Mouse (Mus musculus): ENCODE measurements around the gene Usp16. TPM values are rescaled to one million over a fixed set of nuclear protein-coding genes. Genes with fewer than 3 reads are reported as not detected.

Usp16 gene
- total RNA-seq, 2 experiments from 2014 or later: 45.0 to 48.5 TPM

GRCm38 (mm10) chr16:87495716-87496447 is 41.4 kb downstream of the Usp16 start, which contains the start of gene Cct8:
Cct8 (minus strand) TSS chr16:87495873.
- peak within 1 kb of the TSS; percentile 90 for H3K27ac ChIP-seq
- no peak for TF ChIP-seq CTCF (conservative IDR thresholded peaks at IDR 0.05)
- H3K4me3 ChIP-seq: peak within 1 kb of the TSS; percentile 96
- DNase-seq (ENCODE audit: low spot score in 2 of 2): peak; percentile 94 to 97

GRCm38 (mm10) chr16:87496728-87497127 is 42.2 kb downstream of the Usp16 start:
- H3K4me3 ChIP-seq: peak overlapping the region; percentile 96; the same call in 1 of the 2 replicates
- H3K27ac ChIP-seq: no peak overlapping the region
- TF ChIP-seq CTCF (conservative IDR thresholded peaks at IDR 0.05): no peak
- no peak for DNase-seq (ENCODE audit: low spot score in 2 of 2)

- Histone ChIP-seq H3K27ac (no peak overlapping the region), H3K4me3 (no peak overlapping the region)
- DNase-seq (ENCODE audit: low spot score in 2 of 2): no peak
- TF ChIP-seq CTCF (conservative IDR thresholded peaks at IDR 0.05): no peak
Measured at GRCm38 (mm10) chr16:87497171-87497570, 42.7 kb downstream of the Usp16 start.

- TF ChIP-seq CTCF (conservative IDR thresholded peaks at IDR 0.05): no peak
- Histone ChIP-seq H3K4me3 (no peak overlapping the region), H3K27ac (no peak overlapping the region)
- no peak for DNase-seq (ENCODE audit: low spot score in 2 of 2)
Measured at GRCm38 (mm10) chr16:87499556-87499955, 45.1 kb downstream of the Usp16 start.

- DNase-seq (ENCODE audit: low spot score in 2 of 2): no peak
- no peak overlapping the region for H3K27ac ChIP-seq
- H3K4me3 ChIP-seq: no peak overlapping the region
- TF ChIP-seq CTCF (conservative IDR thresholded peaks at IDR 0.05): no peak
Measured at GRCm38 (mm10) chr16:87501304-87502078, 47.0 kb downstream of the Usp16 start.

- no peak for DNase-seq (ENCODE audit: low spot score in 2 of 2)
- no peak for TF ChIP-seq CTCF (conservative IDR thresholded peaks at IDR 0.05)
- no peak overlapping the region for H3K27ac ChIP-seq
- H3K4me3 ChIP-seq: no peak overlapping the region
Measured at GRCm38 (mm10) chr16:87511706-87512105, 57.2 kb downstream of the Usp16 start.

GRCm38 (mm10) chr16:87512331-87512730 is 57.8 kb downstream of the Usp16 start:
- no peak overlapping the region for H3K4me3 ChIP-seq
- DNase-seq (ENCODE audit: low spot score in 2 of 2): no peak
- no peak for TF ChIP-seq CTCF (conservative IDR thresholded peaks at IDR 0.05)
- H3K27ac ChIP-seq: no peak overlapping the region

GRCm38 (mm10) chr16:87524228-87524627 is 69.7 kb downstream of the Usp16 start:
- no peak overlapping the region for H3K4me3 ChIP-seq
- no peak for TF ChIP-seq CTCF (conservative IDR thresholded peaks at IDR 0.05)
- no peak overlapping the region for H3K27ac ChIP-seq
- DNase-seq (ENCODE audit: low spot score in 2 of 2): no peak

GRCm38 (mm10) chr16:87527553-87528249 is 73.2 kb downstream of the Usp16 start:
- DNase-seq (ENCODE audit: low spot score in 2 of 2): no peak

GRCm38 (mm10) chr16:87528755-87529154 is 74.3 kb downstream of the Usp16 start:
- Histone ChIP-seq H3K4me3 (no peak overlapping the region), H3K27ac (no peak overlapping the region)
- no peak for DNase-seq (ENCODE audit: low spot score in 2 of 2)
- no peak for TF ChIP-seq CTCF (conservative IDR thresholded peaks at IDR 0.05)

More at GRCm38 (mm10) chr16:87527553-87528249, 73.2 kb downstream of the Usp16 start:
- Histone ChIP-seq H3K4me3 (no peak overlapping the region), H3K27ac (no peak overlapping the region)
- no peak for TF ChIP-seq CTCF (conservative IDR thresholded peaks at IDR 0.05)

Other genes starting within 250 kb of the Usp16 start
- 10 to 100 TPM; 19.7 to 20.8 TPM for gene N6amt1, start 100.5 kb upstream of the Usp16 start, total RNA-seq (2021)
- gene Ltn1, start 22.1 kb upstream of the Usp16 start, total RNA-seq (2021): 10 to 100 TPM; 45.3 to 45.7 TPM
- 10 to 100 TPM; 11.0 to 11.9 TPM for gene Rwdd2b, start 14.1 kb upstream of the Usp16 start, total RNA-seq (2021)
- gene Cct8, start 41.2 kb downstream of the Usp16 start, total RNA-seq (2021): 100 to 1,000 TPM; 167 to 173 TPM
- gene Map3k7cl, start 98.6 kb downstream of the Usp16 start, total RNA-seq (2021): under 1 TPM in 1 of 2 experiments, not detected in 1; 0.49 TPM
- 10 to 100 TPM; 11.3 TPM for gene Bach1, start 244.2 kb downstream of the Usp16 start, total RNA-seq (2021)

All from layer of hippocampus, adult 2 months (tissue).